Mouse (Mus musculus): ENCODE measurements around the gene Pdia4. TPM values are rescaled to one million over a fixed set of nuclear protein-coding genes. Genes with fewer than 3 reads are reported as not detected.
A peak's percentile ranks its signal among the peaks of the same experiment; 100 is the strongest.

Gene Pdia4
- polyA plus RNA-seq, 1 experiment from 2014 or later = 351 TPM

GRCm38 (mm10) chr6:47835482-47835983 is 22.3 kb upstream of the Pdia4 start, which contains the start of gene Zfp398:
Gene Zfp398 (plus strand): TSS chr6:47835661.
- peak; percentile 96 for ATAC-seq (ENCODE audit: low FRiP score, low TSS enrichment)
- H3K9me3 ChIP-seq (ENCODE audit: control insufficient read depth, low read length) = no peaks in the 10 kb centered on the region
- peak within 1 kb of the TSS; percentile 94 for H3K9ac ChIP-seq (ENCODE audit: low read depth, low read length)
- no peaks in the 10 kb centered on the region for H3K27me3 ChIP-seq (ENCODE audit: control insufficient read depth, insufficient read depth, low read length)
- peak within 1 kb of the TSS; percentile 59 for H3K4me2 ChIP-seq (replicated peaks; ENCODE audit: low read depth, low read length)
- H3K4me3 ChIP-seq (ENCODE audit: low read length) = peak within 1 kb of the TSS; percentile 96
- H3K36me3 ChIP-seq (ENCODE audit: control insufficient read depth, insufficient read depth, low read length) = peaks cover 3% of the 10 kb centered on the region; the same call in 1 of the 2 replicates
- H3K27ac ChIP-seq (ENCODE audit: low read depth, low read length) = peak within 1 kb of the TSS; percentile 92
- 0% methylated on average over 49 of the region's 52 CpGs for WGBS
- 0 out of 2 replicates have a peak, but pooled peaks cover 3% of the 10 kb centered on the region for H3K4me1 ChIP-seq (ENCODE audit: control insufficient read depth, insufficient read depth, low read length)

- Histone ChIP-seq H3K27me3 (ENCODE audit: control insufficient read depth, insufficient read depth, low read length) (no peaks in the 10 kb centered on the region), H3K9ac (ENCODE audit: low read depth, low read length) (no peak overlapping the region), H3K4me2 (replicated peaks; ENCODE audit: low read depth, low read length) (no peak overlapping the region), H3K9me3 (ENCODE audit: control insufficient read depth, low read length) (no peaks in the 10 kb centered on the region), H3K36me3 (ENCODE audit: control insufficient read depth, insufficient read depth, low read length) (no peaks in the 10 kb centered on the region), H3K27ac (ENCODE audit: low read depth, low read length) (no peak overlapping the region), H3K4me3 (ENCODE audit: low read length) (no peak overlapping the region), H3K4me1 (ENCODE audit: control insufficient read depth, insufficient read depth, low read length) (peaks cover 8% of the 10 kb centered on the region; the same call in 1 of the 2 replicates)
- no peak for ATAC-seq (ENCODE audit: low FRiP score, low TSS enrichment)
- 76% methylated on average over 1 of the region's 1 CpGs for WGBS
Measured at GRCm38 (mm10) chr6:47832220-47832619, 19.0 kb upstream of the Pdia4 start.

GRCm38 (mm10) chr6:47830104-47831078 is 17.2 kb upstream of the Pdia4 start, which contains the start of gene Zfp786:
Gene Zfp786 (minus strand): TSS chr6:47830867.
- Histone ChIP-seq H3K27me3 (ENCODE audit: control insufficient read depth, insufficient read depth, low read length) (no peaks in the 10 kb centered on the region), H3K4me2 (replicated peaks; ENCODE audit: low read depth, low read length) (peak within 1 kb of the TSS; percentile 52), H3K4me3 (ENCODE audit: low read length) (peak within 1 kb of the TSS; percentile 81), H3K36me3 (ENCODE audit: control insufficient read depth, insufficient read depth, low read length) (no peaks in the 10 kb centered on the region), H3K4me1 (ENCODE audit: control insufficient read depth, insufficient read depth, low read length) (peaks cover 8% of the 10 kb centered on the region; the same call in 1 of the 2 replicates), H3K9ac (ENCODE audit: low read depth, low read length) (peak within 1 kb of the TSS; percentile 88), H3K9me3 (ENCODE audit: control insufficient read depth, low read length) (no peaks in the 10 kb centered on the region), H3K27ac (ENCODE audit: low read depth, low read length) (peak within 1 kb of the TSS; percentile 57; the same call in 1 of the 2 replicates)
- 2% methylated on average over 64 of the region's 64 CpGs for WGBS
- ATAC-seq (ENCODE audit: low FRiP score, low TSS enrichment) = peak; percentile 90

GRCm38 (mm10) chr6:47828950-47829349 is 15.7 kb upstream of the Pdia4 start:
- Histone ChIP-seq H3K9me3 (ENCODE audit: control insufficient read depth, low read length) (no peaks in the 10 kb centered on the region), H3K4me1 (ENCODE audit: control insufficient read depth, insufficient read depth, low read length) (peaks cover 8% of the 10 kb centered on the region; the same call in 1 of the 2 replicates), H3K27ac (ENCODE audit: low read depth, low read length) (no peak overlapping the region), H3K27me3 (ENCODE audit: control insufficient read depth, insufficient read depth, low read length) (no peaks in the 10 kb centered on the region), H3K36me3 (ENCODE audit: control insufficient read depth, insufficient read depth, low read length) (no peaks in the 10 kb centered on the region; the same call in 1 of the 2 replicates), H3K4me2 (replicated peaks; ENCODE audit: low read depth, low read length) (no peak overlapping the region), H3K9ac (ENCODE audit: low read depth, low read length) (no peak overlapping the region), H3K4me3 (ENCODE audit: low read length) (no peak overlapping the region)
- 23% methylated on average over 1 of the region's 1 CpGs for WGBS
- no peak for ATAC-seq (ENCODE audit: low FRiP score, low TSS enrichment)

GRCm38 (mm10) chr6:47827462-47827861 is 14.2 kb upstream of the Pdia4 start:
- no peaks in the 10 kb centered on the region for H3K27me3 ChIP-seq (ENCODE audit: control insufficient read depth, insufficient read depth, low read length)
- H3K9me3 ChIP-seq (ENCODE audit: control insufficient read depth, low read length) = no peaks in the 10 kb centered on the region
- no peak overlapping the region for H3K9ac ChIP-seq (ENCODE audit: low read depth, low read length)
- H3K4me3 ChIP-seq (ENCODE audit: low read length) = no peak overlapping the region
- no peak for ATAC-seq (ENCODE audit: low FRiP score, low TSS enrichment)
- H3K4me1 ChIP-seq (ENCODE audit: control insufficient read depth, insufficient read depth, low read length) = peaks cover 8% of the 10 kb centered on the region; the same call in 1 of the 2 replicates
- H3K36me3 ChIP-seq (ENCODE audit: control insufficient read depth, insufficient read depth, low read length) = peaks cover 7% of the 10 kb centered on the region; the same call in 1 of the 2 replicates
- H3K4me2 ChIP-seq (replicated peaks; ENCODE audit: low read depth, low read length) = no peak overlapping the region
- WGBS = 95% methylated on average over 4 of the region's 4 CpGs
- no peak overlapping the region for H3K27ac ChIP-seq (ENCODE audit: low read depth, low read length)

DNA sequence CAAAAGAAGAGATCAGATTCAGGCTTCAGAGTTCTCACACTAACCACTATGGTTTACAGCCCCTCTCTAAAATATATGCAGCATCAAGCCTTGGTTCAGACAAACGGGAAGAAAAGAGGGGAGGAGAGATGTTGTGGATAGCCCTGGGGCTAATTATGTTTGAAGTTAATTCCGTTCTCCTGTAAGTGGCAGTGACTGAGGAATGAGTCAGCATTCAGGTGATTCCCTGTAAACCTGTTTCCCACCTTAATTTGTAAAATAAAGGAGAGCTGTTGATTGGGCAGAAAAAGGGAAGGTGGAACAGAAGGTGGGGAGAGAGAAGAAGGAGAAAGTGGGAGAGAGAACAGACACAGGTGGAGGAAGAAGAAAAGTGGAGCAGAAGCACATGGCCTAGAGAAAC is 11.0 kb upstream of the Pdia4 start:
- Histone ChIP-seq H3K27me3 (ENCODE audit: control insufficient read depth, insufficient read depth, low read length) (no peaks in the 10 kb centered on the region), H3K4me1 (ENCODE audit: control insufficient read depth, insufficient read depth, low read length) (peaks cover 2% of the 10 kb centered on the region; the same call in 1 of the 2 replicates), H3K27ac (ENCODE audit: low read depth, low read length) (no peak overlapping the region), H3K4me2 (replicated peaks; ENCODE audit: low read depth, low read length) (no peak overlapping the region), H3K4me3 (ENCODE audit: low read length) (no peak overlapping the region), H3K9ac (ENCODE audit: low read depth, low read length) (no peak overlapping the region), H3K36me3 (ENCODE audit: control insufficient read depth, insufficient read depth, low read length) (peaks cover 29% of the 10 kb centered on the region; the same call in 1 of the 2 replicates), H3K9me3 (ENCODE audit: control insufficient read depth, low read length) (no peaks in the 10 kb centered on the region)
- ATAC-seq (ENCODE audit: low FRiP score, low TSS enrichment) = no peak
- 51% methylated on average over 2 of the region's 2 CpGs for whole genome bisulfite sequencing

DNA sequence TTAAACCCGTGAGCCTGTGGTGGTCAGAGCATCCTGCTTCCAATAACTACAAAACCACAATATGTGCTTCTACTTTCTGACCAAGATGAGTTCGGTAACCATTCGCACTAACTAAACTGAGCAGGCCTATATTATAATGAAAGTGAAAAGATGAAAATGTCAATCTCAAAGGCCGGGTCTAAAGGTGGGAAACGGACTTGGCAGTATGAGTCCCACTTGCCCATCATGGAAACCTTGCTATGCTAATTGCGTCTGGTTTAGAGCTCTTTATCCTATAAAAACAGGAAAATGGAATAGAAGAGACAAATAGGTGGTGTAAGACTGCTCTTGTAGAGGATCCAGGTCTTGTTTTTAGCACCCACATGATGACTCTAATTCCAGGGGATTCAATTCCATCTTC is 8.5 kb upstream of the Pdia4 start:
- H3K36me3 ChIP-seq (ENCODE audit: control insufficient read depth, insufficient read depth, low read length) = peaks cover 29% of the 10 kb centered on the region; the same call in 1 of the 2 replicates
- no peaks in the 10 kb centered on the region for H3K4me1 ChIP-seq (ENCODE audit: control insufficient read depth, insufficient read depth, low read length)
- H3K4me2 ChIP-seq (replicated peaks; ENCODE audit: low read depth, low read length) = no peak overlapping the region
- H3K9ac ChIP-seq (ENCODE audit: low read depth, low read length) = no peak overlapping the region
- ATAC-seq (ENCODE audit: low FRiP score, low TSS enrichment) = no peak
- no peaks in the 10 kb centered on the region for H3K27me3 ChIP-seq (ENCODE audit: control insufficient read depth, insufficient read depth, low read length)
- no peaks in the 10 kb centered on the region for H3K9me3 ChIP-seq (ENCODE audit: control insufficient read depth, low read length)
- whole genome bisulfite sequencing = 95% methylated on average over 6 of the region's 6 CpGs
- no peak overlapping the region for H3K27ac ChIP-seq (ENCODE audit: low read depth, low read length)
- H3K4me3 ChIP-seq (ENCODE audit: low read length) = no peak overlapping the region

DNA sequence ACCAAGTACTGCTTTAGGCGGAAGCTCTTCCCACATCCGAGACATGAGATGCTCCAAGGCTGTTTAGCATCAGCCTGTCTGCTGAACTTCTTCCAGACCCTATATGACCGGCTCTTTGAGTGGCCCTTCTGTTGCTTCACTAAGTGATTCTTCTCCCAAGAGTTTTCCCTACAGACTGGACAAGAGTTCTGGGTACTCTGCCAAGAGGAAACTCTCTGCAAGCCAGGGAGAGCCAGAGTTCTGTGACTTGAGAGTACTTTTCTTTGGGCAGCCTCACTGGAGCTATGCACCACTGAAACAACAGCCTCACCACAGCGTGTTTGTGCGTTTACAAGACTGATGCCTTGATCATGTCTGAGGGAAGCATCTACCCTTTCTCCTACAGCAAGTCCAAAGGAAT is 8.0 kb upstream of the Pdia4 start:
- no peak for ATAC-seq (ENCODE audit: low FRiP score, low TSS enrichment)
- no peak overlapping the region for H3K9ac ChIP-seq (ENCODE audit: low read depth, low read length)
- no peak overlapping the region for H3K27ac ChIP-seq (ENCODE audit: low read depth, low read length)
- H3K4me1 ChIP-seq (ENCODE audit: control insufficient read depth, insufficient read depth, low read length) = no peaks in the 10 kb centered on the region
- H3K27me3 ChIP-seq (ENCODE audit: control insufficient read depth, insufficient read depth, low read length) = no peaks in the 10 kb centered on the region
- peaks cover 29% of the 10 kb centered on the region; the same call in 1 of the 2 replicates for H3K36me3 ChIP-seq (ENCODE audit: control insufficient read depth, insufficient read depth, low read length)
- H3K4me3 ChIP-seq (ENCODE audit: low read length) = no peak overlapping the region
- no peaks in the 10 kb centered on the region for H3K9me3 ChIP-seq (ENCODE audit: control insufficient read depth, low read length)
- 92% methylated on average over 5 of the region's 5 CpGs for WGBS
- H3K4me2 ChIP-seq (replicated peaks; ENCODE audit: low read depth, low read length) = no peak overlapping the region
